9 mouse cellular contexts compared by ENCODE assay signal in genomic region chr1:175603390-175603789, GRCm38 (mm10). TPM values are rescaled to one million over a fixed set of nuclear protein-coding genes. Genes with fewer than 3 reads are reported as not detected.
DNase-seq lines count a peak whose midpoint lies in the region; ATAC-seq and TF ChIP-seq lines count a peak whose summit lies in the region.
"Had no signal": no experiment of that assay in that cellular context is flagged by ENCODE, and none has a peak within 500 bp of the region (broad histone marks: within the 10 kb centered on the region; RNA-seq: fewer than 3 reads in every experiment).

No protein-coding gene starts in this region.

- H3K27me3 ChIP-seq in forebrain, postnatal 0 days (ENCODE audit: insufficient read depth, low read length) = no peaks in the 10 kb centered on the region
- no peaks in the 10 kb centered on the region for H3K27me3 ChIP-seq in forebrain, embryonic 11.5 days (ENCODE audit: control insufficient read depth, insufficient read depth, low read length)
- H3K27me3 ChIP-seq in lung, embryonic 14.5 days (ENCODE audit: insufficient read depth, low read length) = no peaks in the 10 kb centered on the region
- H3K27me3 ChIP-seq in embryonic facial prominence, embryonic 11.5 days (ENCODE audit: control insufficient read depth, insufficient read depth, low read length) = no peaks in the 10 kb centered on the region

- WGBS in forebrain, postnatal 0 days = 60% methylated on average over 6 of the region's 6 CpGs
- WGBS in forebrain, embryonic 11.5 days = 80% methylated on average over 6 of the region's 6 CpGs
- 56% methylated on average over 6 of the region's 6 CpGs for WGBS in lung, embryonic 14.5 days
- WGBS in embryonic facial prominence, embryonic 11.5 days = 74% methylated on average over 6 of the region's 6 CpGs

- H3K4me1 ChIP-seq in forebrain, postnatal 0 days (ENCODE audit: insufficient read depth) = no peaks in the 10 kb centered on the region
- H3K4me1 ChIP-seq in forebrain, embryonic 11.5 days (replicated peaks; ENCODE audit: control insufficient read depth, insufficient read depth, low read length) = no peaks in the 10 kb centered on the region
- no peaks in the 10 kb centered on the region for H3K4me1 ChIP-seq in lung, embryonic 14.5 days (ENCODE audit: insufficient read depth)
- no peaks in the 10 kb centered on the region for H3K4me1 ChIP-seq in embryonic facial prominence, embryonic 11.5 days (ENCODE audit: control insufficient read depth, insufficient read depth, low read length)

- peak; percentile 73 for TF ChIP-seq CTCF in forebrain, postnatal 0 days (IDR thresholded peaks at IDR 0.05; ENCODE audit: low read depth)
- peak; percentile 26; the same call in 1 of the 2 replicates for TF ChIP-seq CTCF in lung, embryonic 14.5 days (IDR thresholded peaks at IDR 0.05; ENCODE audit: low read depth)

- H3K4me2 ChIP-seq in forebrain, postnatal 0 days (ENCODE audit: low read depth) = no peak overlapping the region
- H3K4me2 ChIP-seq in forebrain, embryonic 11.5 days (ENCODE audit: low read depth, low read length, severe bottlenecking) = no peak overlapping the region
- H3K4me2 ChIP-seq in lung, embryonic 14.5 days = no peak overlapping the region
- H3K4me2 ChIP-seq in embryonic facial prominence, embryonic 11.5 days (ENCODE audit: low read depth, low read length) = no peak overlapping the region

- no peaks in the 10 kb centered on the region for H3K9me3 ChIP-seq in forebrain, postnatal 0 days (ENCODE audit: low read length)
- no peaks in the 10 kb centered on the region for H3K9me3 ChIP-seq in forebrain, embryonic 11.5 days (ENCODE audit: control insufficient read depth, low read length)
- H3K9me3 ChIP-seq in lung, embryonic 14.5 days (ENCODE audit: low read depth, low read length) = no peaks in the 10 kb centered on the region
- no peaks in the 10 kb centered on the region for H3K9me3 ChIP-seq in embryonic facial prominence, embryonic 11.5 days (replicated peaks; ENCODE audit: control insufficient read depth, low read length)

- no peak overlapping the region for H3K27ac ChIP-seq in forebrain, postnatal 0 days (ENCODE audit: low read depth, low read length)
- H3K27ac ChIP-seq in forebrain, embryonic 11.5 days (ENCODE audit: low read depth, low read length) = no peak overlapping the region
- H3K27ac ChIP-seq in lung, embryonic 14.5 days (ENCODE audit: low read depth) = no peak overlapping the region
- H3K27ac ChIP-seq in embryonic facial prominence, embryonic 11.5 days (replicated peaks; ENCODE audit: low read depth, low read length) = no peak overlapping the region

- H3K4me3 ChIP-seq in forebrain, postnatal 0 days (ENCODE audit: low read depth, low read length) = no peak overlapping the region
- no peak overlapping the region for H3K4me3 ChIP-seq in forebrain, embryonic 11.5 days (ENCODE audit: low read depth, low read length)
- H3K4me3 ChIP-seq in lung, embryonic 14.5 days (ENCODE audit: low read depth, low read length) = no peak overlapping the region
- H3K4me3 ChIP-seq in embryonic facial prominence, embryonic 11.5 days (ENCODE audit: low read depth, low read length) = no peak overlapping the region
- H3K4me3 ChIP-seq: myocyte had no signal

- intact Hi-C loops in heart, postnatal 25 days (cut with DNase I) = loop anchor here (5.0 kb wide), 1 partner anchor 556 kb away; no protein-coding TSS in a partner anchor

- peaks cover 49% of the 10 kb centered on the region for H3K36me3 ChIP-seq in forebrain, postnatal 0 days (ENCODE audit: insufficient read depth)
- peaks cover 8% of the 10 kb centered on the region for H3K36me3 ChIP-seq in forebrain, embryonic 11.5 days (ENCODE audit: control insufficient read depth, insufficient read depth, low read length)
- peaks cover 72% of the 10 kb centered on the region for H3K36me3 ChIP-seq in lung, embryonic 14.5 days (ENCODE audit: insufficient read depth)
- H3K36me3 ChIP-seq in embryonic facial prominence, embryonic 11.5 days (replicated peaks; ENCODE audit: control insufficient read depth, insufficient read depth, low read depth, low read length) = no peaks in the 10 kb centered on the region; the same call in none of the 2 replicates

- no peak overlapping the region for H3K9ac ChIP-seq in forebrain, postnatal 0 days
- H3K9ac ChIP-seq in forebrain, embryonic 11.5 days (ENCODE audit: low read length) = no peak overlapping the region
- no peak overlapping the region for H3K9ac ChIP-seq in lung, embryonic 14.5 days
- no peak overlapping the region for H3K9ac ChIP-seq in embryonic facial prominence, embryonic 11.5 days (replicated peaks; ENCODE audit: low read length)

- ATAC-seq in forebrain, postnatal 0 days = peak; percentile 42; the same call in 1 of the 2 replicates
- no peak for ATAC-seq in forebrain, embryonic 11.5 days (replicated peaks; ENCODE audit: low FRiP score)
- no peak for ATAC-seq in lung, embryonic 14.5 days (ENCODE audit: insufficient read depth)
- ATAC-seq in embryonic facial prominence, embryonic 11.5 days (replicated peaks; ENCODE audit: insufficient number of reproducible peaks, low FRiP score, low TSS enrichment, low read depth) = peak; percentile 56; the same call in 1 of the 2 replicates

- DNase-seq in forebrain, postnatal 0 days = peak; percentile 58
- DNase-seq in forebrain, embryonic 11.5 days (ENCODE audit: low spot score) = no peak
- DNase-seq in lung, embryonic 14.5 days = peak; percentile 16
- DNase-seq in lung, postnatal 10 days = no peak
- peak; percentile 25 for DNase-seq in embryonic facial prominence, embryonic 11.5 days (ENCODE audit: low spot score)
- DNase-seq in retina, embryonic 14.5 days (ENCODE audit: low spot score) = peak; percentile 51
- no peak for DNase-seq in left cerebral cortex, adult 9 months (ENCODE audit: low spot score in 2 of 2)
- no peak for DNase-seq in heart, postnatal 25 days (ENCODE audit: low spot score)

RNA-seq across cellular contexts. Expression of gene Kmo, which starts 16.8 kb away (rescaled TPM):
- not detected in 2 replicates for total RNA-seq in forebrain, postnatal 0 days (2014; rRNA removed)
- not detected in 2 replicates for polyA plus RNA-seq in forebrain, postnatal 0 days (2015; fragmentation: Nextera tagmentation; extraction: Ambion mirVana)
- 0.25 TPM in 1 of 2 replicates, not detected in the other for polyA plus RNA-seq in forebrain, embryonic 11.5 days (2014; fragmentation: Nextera tagmentation; extraction: Ambion mirVana)
- polyA plus RNA-seq in lung, embryonic 14.5 days (2014; fragmentation: Nextera tagmentation; extraction: Ambion mirVana) = 0.12 and 0.51 TPM in 2 replicates
- polyA plus RNA-seq in embryonic facial prominence, embryonic 11.5 days (2014; fragmentation: Nextera tagmentation; extraction: Ambion mirVana) = 0.08 and 0.21 TPM in 2 replicates
- total RNA-seq in heart, postnatal 25 days (2021) = under 1 TPM; 0.45 to 0.47 TPM
- polyA plus RNA-seq: myocyte had no signal

RNA-seq across cellular contexts. Expression of gene Fh1, which starts 22.0 kb away (rescaled TPM):
- 54.2 and 66.1 TPM in 2 replicates for total RNA-seq in forebrain, postnatal 0 days (2014; rRNA removed)
- polyA plus RNA-seq in forebrain, postnatal 0 days (2015; fragmentation: Nextera tagmentation; extraction: Ambion mirVana) = 86.5 and 92.9 TPM in 2 replicates
- 95.7 and 113 TPM in 2 replicates for polyA plus RNA-seq in forebrain, embryonic 11.5 days (2014; fragmentation: Nextera tagmentation; extraction: Ambion mirVana)
- 115 and 123 TPM in 2 replicates for polyA plus RNA-seq in lung, embryonic 14.5 days (2014; fragmentation: Nextera tagmentation; extraction: Ambion mirVana)
- 106 and 113 TPM in 2 replicates for polyA plus RNA-seq in embryonic facial prominence, embryonic 11.5 days (2014; fragmentation: Nextera tagmentation; extraction: Ambion mirVana)
- 100 to 1,000 TPM; 615 to 625 TPM for total RNA-seq in heart, postnatal 25 days (2021)

Comparison
In these comparisons a context has a peak if more than half of its experiments do, and no peak if none do; other contexts are left out.
1. ATAC-seq: peak in forebrain, postnatal 0 days (single experiment) and embryonic facial prominence, embryonic 11.5 days (single experiment); none in forebrain, embryonic 11.5 days (single experiment) and lung, embryonic 14.5 days (single experiment).
2. DNase-seq: peak in forebrain, postnatal 0 days (single experiment), lung, embryonic 14.5 days (single experiment), embryonic facial prominence, embryonic 11.5 days (single experiment) and retina, embryonic 14.5 days (single experiment); none in forebrain, embryonic 11.5 days (single experiment), lung, postnatal 10 days (single experiment), left cerebral cortex, adult 9 months (0 of 2) and heart, postnatal 25 days (single experiment).